Mouse (Mus musculus) liver, postnatal 0 days (tissue): ENCODE measurements around the gene Rars.

Experiments used
- CTCF ChIP-seq: sonication (generic); IDR thresholded peaks from 2 replicates; pipeline ENCODE4 v1.5.1; 2016; ENCODE audit warnings: antibody characterized with exemption, low read depth
- EP300 ChIP-seq: IDR thresholded peaks from 2 replicates; pipeline ENCODE4 v1.6.1; 2016; ENCODE audit warnings: antibody characterized with exemption, low read depth, mild to moderate bottlenecking

GRCm38 (mm10) chr11:35855567-35855966 is 21.3 kb upstream of the Rars start:
- TF ChIP-seq CTCF: no peak
- TF ChIP-seq EP300: no peak
